ENCODE assay signal across 9 mouse cellular contexts in genomic region chr15:89168922-89169321, GRCm38 (mm10). TPM values are rescaled to one million over a fixed set of nuclear protein-coding genes. Genes with fewer than 3 reads are reported as not detected.
DNase-seq lines count a peak whose midpoint lies in the region; ATAC-seq and TF ChIP-seq lines count a peak whose summit lies in the region.
"Had no signal": no experiment of that assay in that cellular context is flagged by ENCODE, and none has a peak within 500 bp of the region (broad histone marks: within the 10 kb centered on the region; RNA-seq: fewer than 3 reads in every experiment).

No protein-coding gene starts in this region.

- no peak for TF ChIP-seq POLR2A in lung, adult 2 months (IDR thresholded peaks at IDR 0.05; ENCODE audit: borderline replicate concordance, extremely low read depth, low read depth, low read length)

- 38% methylated on average over 10 of the region's 10 CpGs for WGBS in lung, embryonic 15.5 days
- WGBS in lung, adult 2 months: 41% methylated on average over 10 of the region's 10 CpGs
- 52% methylated on average over 10 of the region's 10 CpGs for WGBS in hindbrain, embryonic 15.5 days
- 60% methylated on average over 10 of the region's 10 CpGs for WGBS in neural tube, embryonic 15.5 days

- intact Hi-C loops in gastrocnemius, postnatal 14 days (cut with DNase I; ENCODE audit: low total_unique reads): no loop called here

- no peak for ATAC-seq in cerebellum, adult (ENCODE audit: insufficient number of reproducible peaks, low FRiP score, low TSS enrichment)
- no peak for ATAC-seq in lung, embryonic 15.5 days (ENCODE audit: borderline replicate concordance, extremely low read depth, low FRiP score, low TSS enrichment)
- ATAC-seq in hindbrain, embryonic 15.5 days (ENCODE audit: low FRiP score, low read depth): no peak
- ATAC-seq in neural tube, embryonic 15.5 days (ENCODE audit: low FRiP score): no peak

- peak overlapping the region; percentile 50 for H3K4me2 ChIP-seq in lung, embryonic 15.5 days
- peak overlapping the region; percentile 20 for H3K4me2 ChIP-seq in hindbrain, embryonic 15.5 days
- H3K4me2 ChIP-seq in neural tube, embryonic 15.5 days: peak overlapping the region; percentile 34

- H3K4me3 ChIP-seq in lung, embryonic 15.5 days: peak overlapping the region; percentile 22
- no peak overlapping the region for H3K4me3 ChIP-seq in lung, adult 2 months (replicated peaks; ENCODE audit: extremely low read depth, low read depth, low read length)
- no peak overlapping the region for H3K4me3 ChIP-seq in hindbrain, embryonic 15.5 days
- no peak overlapping the region for H3K4me3 ChIP-seq in neural tube, embryonic 15.5 days (replicated peaks)
- H3K4me3 ChIP-seq: erythroblast, embryonic 14.5 days had no signal

- H3K9me3 ChIP-seq in lung, embryonic 15.5 days: no peaks in the 10 kb centered on the region
- no peaks in the 10 kb centered on the region for H3K9me3 ChIP-seq in hindbrain, embryonic 15.5 days
- H3K9me3 ChIP-seq in neural tube, embryonic 15.5 days (replicated peaks): no peaks in the 10 kb centered on the region

- DNase-seq in cerebellum, adult 18-20 months: peak; percentile 62 to 63
- DNase-seq in lung, adult 2 months: no peak
- DNase-seq in gastrocnemius, postnatal 14 days: no peak
- no peak for DNase-seq in gastrocnemius, adult 8-10 months (ENCODE audit: low spot score in 2 of 2)

- H3K27me3 ChIP-seq in lung, embryonic 15.5 days: no peaks in the 10 kb centered on the region
- no peaks in the 10 kb centered on the region for H3K27me3 ChIP-seq in hindbrain, embryonic 15.5 days
- H3K27me3 ChIP-seq in neural tube, embryonic 15.5 days (replicated peaks): no peaks in the 10 kb centered on the region

- peaks cover 46% of the 10 kb centered on the region for H3K36me3 ChIP-seq in lung, embryonic 15.5 days
- peaks cover 48% of the 10 kb centered on the region for H3K36me3 ChIP-seq in hindbrain, embryonic 15.5 days
- H3K36me3 ChIP-seq in neural tube, embryonic 15.5 days: peaks cover 51% of the 10 kb centered on the region

- no peak for TF ChIP-seq CTCF in lung, adult 2 months (IDR thresholded peaks at IDR 0.05; ENCODE audit: insufficient read depth, low read length)

- peak overlapping the region; percentile 86 for H3K27ac ChIP-seq in lung, embryonic 15.5 days
- H3K27ac ChIP-seq in hindbrain, embryonic 15.5 days (replicated peaks): peak overlapping the region; percentile 59
- peak overlapping the region; percentile 77 for H3K27ac ChIP-seq in neural tube, embryonic 15.5 days (replicated peaks)

- H3K9ac ChIP-seq in lung, embryonic 15.5 days: peak overlapping the region; percentile 25
- no peak overlapping the region for H3K9ac ChIP-seq in hindbrain, embryonic 15.5 days
- 0 out of 2 replicates have a peak overlapping the region, but pooled peaks have one; percentile 18 for H3K9ac ChIP-seq in neural tube, embryonic 15.5 days (replicated peaks)

- peaks cover 53% of the 10 kb centered on the region for H3K4me1 ChIP-seq in lung, embryonic 15.5 days
- H3K4me1 ChIP-seq in lung, adult 2 months (ENCODE audit: control insufficient read depth, insufficient read depth, low read length): peaks cover 25% of the 10 kb centered on the region
- H3K4me1 ChIP-seq in hindbrain, embryonic 15.5 days (replicated peaks): peaks cover 51% of the 10 kb centered on the region
- H3K4me1 ChIP-seq in neural tube, embryonic 15.5 days: peaks cover 49% of the 10 kb centered on the region

RNA-seq across cellular contexts. Expression of gene Plxnb2, which starts 11.7 kb away (rescaled TPM):
- 123 and 128 TPM in 2 replicates for polyA plus RNA-seq in lung, embryonic 15.5 days (2015; fragmentation: Nextera tagmentation; extraction: Ambion mirVana)
- polyA plus RNA-seq in lung, adult 2 months (2012; rRNA removed): 204 and 210 TPM in 2 replicates
- 90.7 and 105 TPM in 2 replicates for polyA plus RNA-seq in hindbrain, embryonic 15.5 days (2015; fragmentation: Nextera tagmentation; extraction: Ambion mirVana)
- polyA plus RNA-seq in neural tube, embryonic 15.5 days (2015; fragmentation: Nextera tagmentation; extraction: Ambion mirVana): 69.4 and 72.3 TPM in 2 replicates
- 10 to 100 TPM; 20.9 to 23.8 TPM for total RNA-seq in gastrocnemius, postnatal 14 days (2021)
- 1 to 10 TPM; 4.5 to 6.3 (median 5.3) TPM for total RNA-seq in gastrocnemius, adult 8-10 months (2022)

RNA-seq across cellular contexts. Expression of gene Mapk11, which starts 19.5 kb away (rescaled TPM):
- 10.0 and 12.6 TPM in 2 replicates for polyA plus RNA-seq in lung, embryonic 15.5 days (2015; fragmentation: Nextera tagmentation; extraction: Ambion mirVana)
- polyA plus RNA-seq in lung, adult 2 months (2012; rRNA removed): 13.7 and 14.0 TPM in 2 replicates
- polyA plus RNA-seq in hindbrain, embryonic 15.5 days (2015; fragmentation: Nextera tagmentation; extraction: Ambion mirVana): 27.3 and 28.3 TPM in 2 replicates
- polyA plus RNA-seq in neural tube, embryonic 15.5 days (2015; fragmentation: Nextera tagmentation; extraction: Ambion mirVana): 22.5 and 27.5 TPM in 2 replicates
- 1 to 10 TPM; 1.7 TPM for total RNA-seq in gastrocnemius, postnatal 14 days (2021)
- 1 to 10 TPM in 2 of 4 experiments, under 1 TPM in 2; 0.70 to 1.3 (median 0.97) TPM for total RNA-seq in gastrocnemius, adult 8-10 months (2022)
- polyA plus RNA-seq: erythroblast, embryonic 14.5 days had no signal

RNA-seq across cellular contexts. Expression of gene Dennd6b, which starts 27.4 kb away (rescaled TPM):
- 11.0 and 11.8 TPM in 2 replicates for polyA plus RNA-seq in lung, embryonic 15.5 days (2015; fragmentation: Nextera tagmentation; extraction: Ambion mirVana)
- polyA plus RNA-seq in lung, adult 2 months (2012; rRNA removed): 15.6 and 17.2 TPM in 2 replicates
- polyA plus RNA-seq in hindbrain, embryonic 15.5 days (2015; fragmentation: Nextera tagmentation; extraction: Ambion mirVana): 80.4 and 93.7 TPM in 2 replicates
- polyA plus RNA-seq in neural tube, embryonic 15.5 days (2015; fragmentation: Nextera tagmentation; extraction: Ambion mirVana): 77.2 and 91.0 TPM in 2 replicates
- 1 to 10 TPM; 4.1 to 5.4 TPM for total RNA-seq in gastrocnemius, postnatal 14 days (2021)
- 1 to 10 TPM; 8.3 to 9.4 (median 9.2) TPM for total RNA-seq in gastrocnemius, adult 8-10 months (2022)

RNA-seq across cellular contexts. Expression of gene Mapk12, which starts 28.4 kb away (rescaled TPM):
- polyA plus RNA-seq in lung, embryonic 15.5 days (2015; fragmentation: Nextera tagmentation; extraction: Ambion mirVana): 12.5 and 13.4 TPM in 2 replicates
- polyA plus RNA-seq in lung, adult 2 months (2012; rRNA removed): 28.2 and 32.2 TPM in 2 replicates
- 4.2 and 4.6 TPM in 2 replicates for polyA plus RNA-seq in hindbrain, embryonic 15.5 days (2015; fragmentation: Nextera tagmentation; extraction: Ambion mirVana)
- 4.8 and 5.2 TPM in 2 replicates for polyA plus RNA-seq in neural tube, embryonic 15.5 days (2015; fragmentation: Nextera tagmentation; extraction: Ambion mirVana)
- total RNA-seq in gastrocnemius, postnatal 14 days (2021): 100 to 1,000 TPM in 1 of 2 experiments, 10 to 100 TPM in 1; 91.5 to 104 TPM
- 100 to 1,000 TPM; 123 to 153 (median 139) TPM for total RNA-seq in gastrocnemius, adult 8-10 months (2022)

RNA-seq across cellular contexts. Expression of gene Hdac10, which starts 40.4 kb away (rescaled TPM):
- polyA plus RNA-seq in lung, embryonic 15.5 days (2015; fragmentation: Nextera tagmentation; extraction: Ambion mirVana): 21.7 and 24.3 TPM in 2 replicates
- 39.8 and 46.9 TPM in 2 replicates for polyA plus RNA-seq in lung, adult 2 months (2012; rRNA removed)
- polyA plus RNA-seq in hindbrain, embryonic 15.5 days (2015; fragmentation: Nextera tagmentation; extraction: Ambion mirVana): 25.3 and 27.6 TPM in 2 replicates
- polyA plus RNA-seq in neural tube, embryonic 15.5 days (2015; fragmentation: Nextera tagmentation; extraction: Ambion mirVana): 25.1 and 31.9 TPM in 2 replicates
- 1 to 10 TPM; 5.6 to 6.2 TPM for total RNA-seq in gastrocnemius, postnatal 14 days (2021)
- 1 to 10 TPM; 5.4 to 8.2 (median 7.2) TPM for total RNA-seq in gastrocnemius, adult 8-10 months (2022)

Comparison
In these comparisons a context has a peak if more than half of its experiments do, and no peak if none do; other contexts are left out.
1. DNase-seq: peak in cerebellum, adult 18-20 months (2 of 2); none in lung, adult 2 months (single experiment), gastrocnemius, postnatal 14 days (single experiment) and gastrocnemius, adult 8-10 months (0 of 2).
2. Peak in every context shown above with its lines, with median percentiles within 50 percentile points of each other: H3K27ac ChIP-seq and H3K4me2 ChIP-seq.